Mouse (Mus musculus): ENCODE results near the gene Bora.

Gene Bora

DNA sequence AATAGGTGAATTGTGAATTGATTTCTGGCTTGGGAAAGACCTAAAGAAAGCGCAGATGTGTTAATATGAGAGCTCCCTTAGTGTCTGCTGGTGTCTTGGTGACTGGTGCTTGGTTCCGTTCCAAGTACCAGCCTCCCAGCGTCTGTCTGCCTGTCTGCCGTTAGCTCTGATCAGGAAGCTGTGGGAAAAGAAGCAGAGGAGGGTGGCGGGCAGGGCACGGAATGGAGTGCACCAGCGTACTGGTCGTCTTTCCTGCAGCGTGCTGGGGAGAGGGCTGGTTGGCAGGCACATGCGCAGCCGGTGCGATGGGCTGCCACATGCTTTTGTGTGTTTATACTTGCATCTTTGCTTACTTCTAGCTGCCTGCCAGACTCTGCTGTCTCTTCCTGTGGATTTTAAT lies 14.6 kb downstream of the Bora start:
- no peak for DNase-seq (ENCODE audit: low read depth in 1 of 2, low spot score in 2 of 2)

DNA sequence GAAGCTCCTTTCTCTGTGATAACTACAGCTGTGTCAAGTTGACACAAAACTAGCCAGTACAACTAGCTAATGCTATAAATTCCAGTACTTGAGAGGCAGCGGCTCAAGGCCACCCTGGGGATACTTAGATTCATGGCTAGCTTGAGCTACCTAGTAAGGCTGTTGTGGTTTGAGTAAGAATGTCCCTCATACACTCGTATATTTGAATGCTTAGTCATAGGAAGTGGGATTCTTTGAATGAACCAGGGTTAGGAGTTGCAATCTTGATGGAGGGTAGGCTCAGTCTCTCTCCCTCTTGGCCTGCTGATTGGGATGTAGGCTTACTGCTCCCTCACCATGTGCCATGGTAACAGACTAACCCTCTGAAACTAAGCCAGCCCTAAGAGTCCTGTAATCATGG lies 17.1 kb downstream of the Bora start:
- DNase-seq (ENCODE audit: low read depth in 1 of 2, low spot score in 2 of 2) = no peak

DNA sequence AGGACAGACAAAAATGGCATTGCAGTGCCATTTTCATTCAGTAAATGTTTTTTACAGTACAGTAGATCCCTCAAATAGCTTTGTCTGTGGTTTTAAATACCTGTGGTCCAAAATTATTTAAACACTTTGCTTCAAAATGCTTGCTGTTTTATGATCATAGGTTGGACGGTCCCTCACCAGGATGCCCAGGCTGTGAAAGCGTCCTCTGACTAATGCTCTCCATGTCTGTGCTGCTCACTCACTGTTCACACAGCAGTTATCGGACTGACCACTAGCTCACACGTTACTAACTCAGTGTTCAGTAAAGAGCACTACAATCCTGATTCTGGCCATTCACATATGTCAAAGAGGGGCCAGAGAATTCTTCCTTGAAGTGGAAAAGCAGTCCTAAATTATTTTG lies 25.1 kb downstream of the Bora start:
- DNase-seq (ENCODE audit: low read depth in 1 of 2, low spot score in 2 of 2) = no peak

DNA sequence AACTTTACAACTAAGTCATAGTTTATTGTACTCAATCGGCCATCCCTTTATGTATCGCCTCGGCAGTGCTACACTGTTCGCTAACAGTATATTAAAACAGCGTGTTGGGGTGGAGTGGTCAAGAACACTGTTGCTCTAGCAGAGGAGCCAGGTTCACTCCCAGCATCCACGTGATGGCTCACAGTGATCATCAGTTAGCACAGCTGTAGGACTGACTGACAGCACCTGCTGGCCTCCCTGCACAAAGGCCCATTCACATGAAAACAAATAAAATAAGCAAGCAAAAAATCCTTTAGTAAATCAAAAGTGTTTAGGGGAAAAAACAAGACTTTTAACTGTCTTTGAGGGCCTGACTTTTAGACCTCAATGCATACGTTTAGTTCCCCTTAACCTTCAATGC lies 42.9 kb downstream of the Bora start:
- DNase-seq (ENCODE audit: low read depth in 1 of 2, low spot score in 2 of 2) = no peak

DNA sequence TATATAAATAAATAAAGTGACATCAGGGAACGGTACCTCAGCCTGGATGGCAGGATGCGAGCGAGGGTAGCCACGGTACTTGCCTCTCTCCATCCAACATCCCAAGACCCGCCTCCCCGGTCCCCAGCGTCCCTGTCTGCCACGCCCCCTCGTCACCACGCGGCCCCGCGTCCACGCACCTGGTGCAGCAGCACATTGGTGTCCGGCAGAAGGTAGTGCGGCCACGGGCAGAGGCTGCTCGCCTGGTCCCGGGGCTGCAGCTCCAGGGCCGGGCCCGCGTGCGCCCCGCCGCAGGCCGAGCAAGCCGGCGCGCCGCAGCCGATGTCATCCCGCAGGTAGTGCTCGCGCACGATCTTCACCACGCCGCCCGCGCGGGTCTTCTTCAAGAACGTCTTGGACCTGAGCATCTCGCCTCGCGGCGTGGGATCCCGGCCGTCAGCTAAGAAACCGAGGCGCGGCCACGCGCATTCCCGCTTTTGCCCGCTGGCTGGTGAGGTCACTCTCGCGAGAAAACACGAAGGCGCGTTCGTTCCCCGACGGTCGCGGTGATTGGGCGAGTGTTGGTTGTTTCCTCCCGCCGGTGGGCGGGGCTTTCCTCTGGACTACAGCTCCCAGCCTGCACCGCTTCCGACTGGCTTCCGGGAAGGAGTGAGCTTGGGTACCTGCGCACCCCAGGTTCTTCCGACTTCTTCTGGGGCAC lies 53.4 kb downstream of the Bora start, which contains the start of the genes Pibf1 and Dis3:
Pibf1 (plus strand) TSS at position 158 of the 700 bp plus-strand sequence.
Dis3 (minus strand) TSS at position 504 of the 700 bp plus-strand sequence.
- DNase-seq (ENCODE audit: low read depth in 1 of 2, low spot score in 2 of 2) = peak; percentile 92 to 97

DNA sequence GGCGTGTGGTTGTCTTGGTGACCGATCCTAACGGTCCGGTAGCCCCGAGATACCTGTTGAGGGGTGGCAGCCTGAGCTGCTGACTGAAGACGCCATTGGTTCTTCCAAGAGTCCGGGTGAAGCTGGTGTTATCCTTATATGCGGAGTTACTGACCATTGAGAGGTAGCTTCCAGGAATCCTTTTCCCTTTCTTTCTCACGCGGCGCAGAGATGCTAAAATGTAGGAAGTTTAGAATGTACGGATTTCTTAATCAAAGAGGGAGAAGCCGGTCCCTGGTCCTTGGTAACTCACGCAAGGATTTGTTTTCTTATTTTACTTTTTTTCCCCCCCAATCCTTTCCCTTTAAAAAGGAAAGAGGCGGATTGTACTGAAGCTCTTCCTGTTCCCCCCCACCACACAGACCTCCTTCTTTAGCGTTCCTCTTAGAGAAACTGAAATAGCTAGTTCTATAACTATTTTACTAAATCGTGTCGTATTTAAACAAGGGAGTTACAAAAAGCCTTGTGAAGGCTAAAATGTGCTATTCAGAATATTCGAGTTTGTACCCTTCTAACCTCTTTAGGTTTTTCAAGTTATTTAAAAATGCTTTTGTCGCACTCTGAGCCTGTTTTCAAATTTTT lies 54.1 kb downstream of the Bora start:
- DNase-seq (ENCODE audit: low read depth in 1 of 2, low spot score in 2 of 2) = no peak

DNA sequence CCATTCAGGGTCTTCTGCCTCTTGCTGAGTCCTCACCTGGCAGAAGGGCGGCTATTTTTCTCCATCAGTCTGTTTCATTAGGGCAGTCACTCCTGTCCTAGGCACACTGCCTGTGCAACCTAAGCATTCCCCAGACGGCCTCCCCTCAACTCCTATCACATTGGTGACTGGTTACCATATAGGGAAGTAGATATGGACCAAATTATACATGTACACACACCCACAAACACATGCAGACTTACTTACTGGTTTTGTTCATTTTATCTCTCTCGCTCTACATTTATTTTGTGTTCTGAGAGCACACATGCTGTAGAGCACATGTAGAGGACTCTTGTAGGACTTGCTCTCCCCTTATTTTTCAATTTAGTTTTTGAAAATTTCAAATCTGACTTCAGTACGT lies 57.0 kb downstream of the Bora start:
- no peak for DNase-seq (ENCODE audit: low read depth in 1 of 2, low spot score in 2 of 2)

DNA sequence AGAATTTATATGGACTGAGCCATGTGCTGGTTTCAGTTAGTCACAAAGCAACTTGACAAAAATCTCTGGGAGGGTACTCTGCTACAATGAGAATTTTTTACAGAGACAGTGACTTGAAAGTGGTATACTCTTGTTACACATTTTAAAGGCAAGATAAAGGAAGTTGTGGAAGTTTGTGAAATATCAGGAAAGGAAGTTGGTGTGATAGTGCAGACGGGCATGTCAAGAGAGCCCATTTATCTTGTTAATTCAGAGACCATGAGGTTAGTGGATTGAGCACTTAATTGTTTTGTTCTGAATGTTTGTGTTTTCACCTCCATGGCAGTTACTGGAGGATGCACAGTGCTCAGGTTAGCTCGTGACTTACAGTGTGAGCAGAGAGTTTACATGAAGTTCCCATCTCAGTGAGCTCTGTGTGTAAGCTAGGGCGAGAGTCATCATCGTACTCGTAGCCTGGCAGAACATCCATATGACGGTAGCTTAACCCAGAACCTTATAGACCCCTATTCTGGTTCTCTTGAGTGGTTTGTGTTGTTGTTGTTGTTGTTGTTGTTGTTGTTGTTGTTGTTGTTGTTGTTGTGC lies 58.6 kb downstream of the Bora start:
- no peak for DNase-seq (ENCODE audit: low read depth in 1 of 2, low spot score in 2 of 2)

DNA sequence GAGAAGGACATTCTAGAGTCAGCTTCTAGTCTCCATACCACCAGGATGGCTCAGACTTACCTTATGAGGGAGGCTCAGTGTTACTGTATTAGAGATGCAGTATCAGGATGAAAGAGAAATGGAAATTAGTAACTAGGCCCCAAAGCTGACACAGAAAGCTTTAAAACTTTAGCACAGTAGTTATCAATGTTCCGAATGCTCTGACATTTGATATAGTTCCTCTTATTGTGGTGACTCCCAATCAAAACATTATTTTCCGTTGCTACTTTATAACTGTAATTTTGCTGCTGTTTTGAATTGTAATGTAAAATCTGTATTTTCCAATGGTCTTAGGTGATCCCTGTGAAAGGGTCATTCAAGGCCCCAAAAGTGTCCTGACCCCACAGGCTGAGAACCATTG lies 60.6 kb downstream of the Bora start:
- DNase-seq (ENCODE audit: low read depth in 1 of 2, low spot score in 2 of 2) = no peak

DNA sequence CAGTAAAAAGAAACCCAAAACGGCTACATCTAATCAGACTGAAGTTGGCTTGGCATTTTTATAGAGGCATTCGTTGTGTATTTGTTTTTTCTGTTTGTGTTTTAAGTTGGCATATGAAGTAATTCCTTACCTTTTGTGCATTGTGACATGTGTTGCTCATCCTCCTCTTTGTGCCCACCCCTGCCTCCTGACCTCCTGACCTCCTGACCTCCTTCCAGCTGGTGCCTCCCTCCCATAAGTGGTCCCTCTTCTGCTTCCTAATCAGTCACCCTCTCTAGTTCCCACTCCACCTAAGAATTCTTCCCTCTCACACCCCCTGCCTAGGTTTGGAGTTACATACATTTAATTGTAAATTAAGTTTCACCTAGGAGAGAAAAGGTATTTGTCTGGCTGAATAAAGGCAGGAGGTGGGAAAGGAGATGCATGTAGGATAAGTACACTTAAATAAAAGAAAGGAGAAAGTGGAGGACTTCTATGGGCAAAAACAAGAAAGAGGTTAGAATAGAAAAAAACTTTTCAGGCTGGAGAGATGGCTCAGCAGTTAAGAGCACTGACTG lies 61.7 kb downstream of the Bora start:
- DNase-seq (ENCODE audit: low read depth in 1 of 2, low spot score in 2 of 2) = no peak

DNA sequence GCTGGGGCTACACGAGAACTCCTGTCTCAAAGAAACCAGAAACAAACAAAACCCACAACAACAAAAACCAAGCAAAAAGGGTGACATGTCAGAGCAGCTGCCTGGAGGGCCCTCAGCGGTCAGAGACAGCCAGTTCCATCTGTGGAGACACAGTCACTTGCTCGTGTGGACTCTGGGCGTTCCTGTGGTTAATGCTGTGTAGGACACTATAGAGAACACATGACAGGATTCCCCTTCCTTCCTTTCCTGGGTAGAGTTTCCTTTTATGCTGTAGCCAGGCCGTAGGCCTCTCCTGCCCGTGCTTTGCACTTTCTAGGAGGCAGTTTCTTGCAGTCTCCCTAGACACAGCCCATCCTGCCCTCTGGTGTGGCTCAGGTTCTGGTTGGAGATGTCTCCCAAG lies 62.7 kb downstream of the Bora start:
- no peak for DNase-seq (ENCODE audit: low read depth in 1 of 2, low spot score in 2 of 2)

DNA sequence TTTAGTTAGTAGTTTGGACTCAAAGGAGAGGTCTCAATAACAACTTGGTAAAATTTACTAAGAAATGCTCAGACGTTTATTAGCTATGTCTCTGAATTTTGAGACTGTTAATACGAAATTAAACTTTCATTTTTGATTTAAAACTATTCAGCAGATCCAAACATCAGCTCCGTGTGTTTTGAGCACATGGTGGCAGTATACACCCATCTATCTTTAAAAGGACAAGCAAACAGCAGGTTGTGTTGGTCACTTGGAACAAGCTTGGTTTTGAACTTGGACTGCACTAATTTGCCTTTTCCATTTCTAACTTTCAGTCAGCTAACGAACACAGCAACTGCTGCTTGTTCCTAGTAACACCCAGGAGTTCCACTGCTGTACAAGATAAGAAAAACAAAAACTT lies 71.6 kb downstream of the Bora start:
- DNase-seq (ENCODE audit: low read depth in 1 of 2, low spot score in 2 of 2) = no peak

DNA sequence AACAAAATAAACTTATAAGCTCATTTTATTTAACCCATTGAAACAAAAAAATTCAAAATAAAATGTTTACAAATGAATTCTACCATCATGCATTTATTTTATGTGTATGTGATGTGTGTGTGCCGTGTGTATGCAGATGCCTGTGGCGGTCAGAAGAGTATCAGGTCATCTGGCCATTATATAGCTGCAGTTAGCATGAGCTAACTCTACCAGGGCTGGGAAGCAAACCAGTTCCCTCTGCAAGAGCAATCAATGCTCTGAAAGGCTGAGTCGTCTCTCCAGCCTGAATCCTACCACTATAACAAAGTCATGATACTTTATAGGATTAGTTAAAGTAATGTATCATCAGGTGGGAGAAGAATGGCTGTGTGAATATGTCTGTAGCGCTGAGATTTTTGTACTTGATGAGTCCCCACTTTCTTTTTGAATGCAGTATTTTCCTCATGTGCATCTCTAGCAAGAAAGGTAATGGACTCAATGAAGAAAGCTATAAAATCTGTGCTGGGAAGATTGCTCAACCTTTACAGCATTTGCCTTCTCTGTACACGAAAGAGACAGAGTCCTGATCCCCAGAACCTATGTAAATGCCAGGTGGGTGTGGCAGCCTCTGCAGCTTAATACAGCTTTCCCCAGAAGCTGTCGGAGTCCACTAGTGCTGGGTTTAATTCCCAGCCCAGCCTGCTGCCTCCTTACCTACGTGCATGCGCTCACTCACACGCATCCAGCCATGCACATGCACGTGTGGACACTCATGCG lies 75.7 kb downstream of the Bora start:
- no peak for DNase-seq (ENCODE audit: low read depth in 1 of 2, low spot score in 2 of 2)

DNA sequence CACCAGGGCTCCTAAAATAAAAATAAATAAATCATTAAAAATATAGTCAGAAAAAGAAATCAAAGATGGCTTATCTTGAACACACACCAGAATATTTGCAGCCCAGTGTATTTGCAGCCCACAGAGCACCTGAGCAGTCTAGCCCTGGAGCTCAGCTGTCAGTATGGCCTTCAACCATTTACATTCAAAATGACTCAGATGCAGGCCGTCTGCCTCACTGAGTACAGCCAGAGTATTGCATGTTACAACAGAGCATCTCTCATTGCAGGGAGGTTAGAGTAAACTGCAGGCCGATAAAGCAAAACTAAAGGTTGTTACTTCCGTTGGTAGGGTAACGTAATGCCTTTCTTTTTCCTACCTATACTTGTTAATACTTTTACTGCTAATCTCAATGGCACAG lies 78.1 kb downstream of the Bora start:
- DNase-seq (ENCODE audit: low read depth in 1 of 2, low spot score in 2 of 2) = no peak

Data from monocyte, adult 2 months (primary cell).